Mouse (Mus musculus) ES-E14 (cell line): ENCODE measurements around the gene Nmrk1.

Experiments used
- CHD2 ChIP-seq: IDR thresholded peaks from 2 replicates; pipeline ENCODE4 v1.6.1; 2014; ENCODE audit warnings: mild to moderate bottlenecking, low read depth, low read length, inconsistent platforms
- ZC3H11A ChIP-seq: IDR thresholded peaks from 2 replicates; pipeline ENCODE4 v1.6.1; 2012; ENCODE audit warnings: low read depth, mild to moderate bottlenecking, inconsistent platforms, low read length, borderline replicate concordance

DNA sequence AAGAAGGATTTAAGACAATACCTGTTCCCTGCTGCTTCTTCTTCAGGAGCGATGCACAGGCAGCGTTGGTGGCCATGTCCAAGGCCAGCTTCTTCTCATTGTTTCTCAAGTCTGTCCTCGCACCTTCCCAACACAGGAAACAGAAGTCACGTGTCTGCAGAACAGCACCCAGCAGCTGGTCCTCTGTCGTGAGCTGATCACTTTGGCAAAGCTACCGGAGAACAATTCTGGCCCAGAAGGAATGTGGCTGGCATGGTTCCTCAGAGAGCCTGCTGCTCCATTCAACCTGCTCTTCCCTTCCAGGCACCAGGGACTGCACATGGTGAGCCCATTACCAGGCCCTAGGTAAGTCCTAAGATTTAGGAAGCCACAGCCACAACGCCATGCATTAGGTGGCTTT, 47.1 kb upstream of the Nmrk1 start:
- TF ChIP-seq ZC3H11A: no peak
- no peak for TF ChIP-seq CHD2
